Mouse (Mus musculus): Measurements from ENCODE around the gene Filip1l.

DNA sequence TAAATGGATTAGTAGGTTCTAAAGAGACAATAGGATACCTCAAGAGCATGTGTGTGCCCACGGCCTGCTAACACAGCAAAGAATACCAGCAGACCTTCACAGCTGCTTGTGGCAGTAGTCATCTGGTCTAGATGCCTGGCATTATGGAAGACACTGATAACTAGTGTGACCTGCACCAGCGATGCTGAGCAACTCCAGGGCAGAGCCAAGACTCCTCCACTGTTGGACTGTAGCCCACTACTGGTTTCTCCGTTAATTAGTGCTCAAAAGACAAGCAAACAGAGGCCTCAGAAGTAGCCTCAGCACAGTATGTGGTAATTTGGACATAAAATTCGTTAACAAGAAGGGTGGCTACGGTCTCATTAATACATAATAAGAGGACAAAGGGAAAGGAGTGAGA lies 199.8 kb downstream of the Filip1l start:
- TF ChIP-seq POLR2A (IDR thresholded peaks at IDR 0.05; ENCODE audit: low read depth, low read length) (no peak), CTCF (conservative IDR thresholded peaks at IDR 0.05; ENCODE audit: insufficient read depth, insufficient read length, low read depth, low read length) (no peak)

All from kidney, adult 2 months (tissue).